In the genomic region with DNA sequence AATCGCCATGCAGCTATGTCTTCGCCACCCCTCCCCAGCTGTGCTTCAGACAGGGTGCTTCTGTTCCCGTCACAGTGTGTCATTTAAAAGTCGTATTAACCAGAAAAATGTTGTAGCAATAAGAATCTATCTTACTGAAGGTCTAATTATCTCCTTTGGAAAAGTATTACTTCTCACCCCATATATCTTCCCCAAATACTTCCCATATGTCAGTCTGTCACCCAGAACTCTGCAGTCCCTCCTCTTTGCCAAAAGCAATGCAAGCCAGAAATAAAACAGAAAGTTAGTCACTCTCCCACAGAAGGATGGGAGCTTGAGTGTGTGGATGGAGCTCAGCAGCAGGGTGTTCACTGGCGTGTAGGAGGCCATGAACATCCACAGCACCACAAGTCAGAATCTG, we compare ENCODE assay signal across 18 mouse cellular contexts. TPM values are rescaled to one million over a fixed set of nuclear protein-coding genes. Genes with fewer than 3 reads are reported as not detected.
DNase-seq lines count a peak whose midpoint lies in the region; ATAC-seq and TF ChIP-seq lines count a peak whose summit lies in the region.
"Had no signal": no experiment of that assay in that cellular context is flagged by ENCODE, and none has a peak within 500 bp of the region (broad histone marks: within the 10 kb centered on the region; RNA-seq: fewer than 3 reads in every experiment).

No protein-coding gene starts in this region.

- peak; percentile 85 for ATAC-seq in forebrain, postnatal 0 days
- ATAC-seq in hindbrain, embryonic 13.5 days (ENCODE audit: low FRiP score): no peak
- ATAC-seq: intestine, postnatal 0 days had no signal

- DNase-seq in left cerebral cortex, adult 11 months (ENCODE audit: low spot score): peak; percentile 61
- no peak for DNase-seq in left cerebral cortex, postnatal 4 days
- peak; percentile 49 for DNase-seq in brain, embryonic 18.5 days (ENCODE audit: low read depth, low spot score)
- peak; percentile 65 for DNase-seq in forebrain, postnatal 0 days
- peak; percentile 80 to 82 for DNase-seq in left cerebral cortex, adult 9 months (ENCODE audit: low spot score in 2 of 2)
- DNase-seq in retina, postnatal 1 day: no peak
- no peak for DNase-seq in cerebellum, adult 9-10 months
- DNase-seq: adrenal gland, postnatal 36 days; cerebellum, postnatal 14 days; heart, postnatal 14 days; kidney, postnatal 10 days; midbrain, embryonic 14.5 days had no signal

- no peaks in the 10 kb centered on the region for H3K36me3 ChIP-seq in forebrain, postnatal 0 days (ENCODE audit: insufficient read depth)
- H3K36me3 ChIP-seq in hindbrain, embryonic 13.5 days: peaks cover 5% of the 10 kb centered on the region; the same call in 1 of the 2 replicates
- H3K36me3 ChIP-seq: hindbrain, embryonic 15.5 days; lung, embryonic 15.5 days had no signal

- H3K9me3 ChIP-seq in forebrain, postnatal 0 days (ENCODE audit: low read length): no peaks in the 10 kb centered on the region
- no peaks in the 10 kb centered on the region for H3K9me3 ChIP-seq in hindbrain, embryonic 13.5 days
- H3K9me3 ChIP-seq: hindbrain, embryonic 15.5 days; lung, embryonic 15.5 days had no signal

- no peak overlapping the region for H3K4me2 ChIP-seq in forebrain, postnatal 0 days (ENCODE audit: low read depth)
- no peak overlapping the region for H3K4me2 ChIP-seq in hindbrain, embryonic 13.5 days
- H3K4me2 ChIP-seq: heart, embryonic 11.5 days; hindbrain, embryonic 15.5 days; liver, embryonic 11.5 days; lung, embryonic 15.5 days had no signal

- H3K9ac ChIP-seq in forebrain, postnatal 0 days: no peak overlapping the region
- H3K9ac ChIP-seq in hindbrain, embryonic 13.5 days: no peak overlapping the region
- H3K9ac ChIP-seq: hindbrain, embryonic 15.5 days; lung, embryonic 15.5 days had no signal

- no peaks in the 10 kb centered on the region for H3K4me1 ChIP-seq in forebrain, postnatal 0 days (ENCODE audit: insufficient read depth)
- H3K4me1 ChIP-seq in hindbrain, embryonic 13.5 days (replicated peaks): no peaks in the 10 kb centered on the region
- H3K4me1 ChIP-seq: hindbrain, embryonic 15.5 days had no signal

- H3K27me3 ChIP-seq in forebrain, postnatal 0 days (ENCODE audit: insufficient read depth, low read length): no peaks in the 10 kb centered on the region
- no peaks in the 10 kb centered on the region for H3K27me3 ChIP-seq in hindbrain, embryonic 13.5 days
- H3K27me3 ChIP-seq: hindbrain, embryonic 15.5 days; lung, embryonic 15.5 days had no signal

- no peak overlapping the region for H3K4me3 ChIP-seq in forebrain, postnatal 0 days (ENCODE audit: low read depth, low read length)
- H3K4me3 ChIP-seq in hindbrain, embryonic 13.5 days: no peak overlapping the region
- H3K4me3 ChIP-seq: hindbrain, embryonic 15.5 days; lung, embryonic 15.5 days had no signal

- intact Hi-C loops in left cerebral cortex, postnatal 4 days (cut with DNase I): no loop called here

- 53% methylated on average over 5 of the region's 5 CpGs for WGBS in forebrain, postnatal 0 days
- WGBS in hindbrain, embryonic 13.5 days: 93% methylated on average over 5 of the region's 5 CpGs

- TF ChIP-seq CTCF in forebrain, postnatal 0 days (IDR thresholded peaks at IDR 0.05; ENCODE audit: low read depth): no peak

- peak overlapping the region; percentile 74; the same call in 1 of the 2 replicates for H3K27ac ChIP-seq in forebrain, postnatal 0 days (ENCODE audit: low read depth, low read length)
- no peak overlapping the region for H3K27ac ChIP-seq in hindbrain, embryonic 13.5 days
- H3K27ac ChIP-seq: hindbrain, embryonic 15.5 days; lung, embryonic 15.5 days had no signal

RNA-seq across cellular contexts. Expression of a gene that starts 38.8 kb away (rescaled TPM):
- total RNA-seq in left cerebral cortex, postnatal 4 days (2021): 10 to 100 TPM; 24.6 to 26.6 TPM
- 45.7 and 46.7 TPM in 2 replicates for total RNA-seq in forebrain, postnatal 0 days (2014; rRNA removed)
- polyA plus RNA-seq in forebrain, postnatal 0 days (2015; fragmentation: Nextera tagmentation; extraction: Ambion mirVana): 28.4 and 37.0 TPM in 2 replicates
- polyA plus RNA-seq in hindbrain, embryonic 13.5 days (2015; fragmentation: Nextera tagmentation; extraction: Ambion mirVana): 48.0 and 48.3 TPM in 2 replicates

RNA-seq across cellular contexts. Expression of a gene that starts 38.9 kb away (rescaled TPM):
- total RNA-seq in left cerebral cortex, postnatal 4 days (2021): 10 to 100 TPM; 42.6 to 44.5 TPM
- 32.8 and 39.3 TPM in 2 replicates for total RNA-seq in forebrain, postnatal 0 days (2014; rRNA removed)
- 12.8 and 15.8 TPM in 2 replicates for polyA plus RNA-seq in forebrain, postnatal 0 days (2015; fragmentation: Nextera tagmentation; extraction: Ambion mirVana)
- 16.0 and 16.4 TPM in 2 replicates for polyA plus RNA-seq in hindbrain, embryonic 13.5 days (2015; fragmentation: Nextera tagmentation; extraction: Ambion mirVana)

RNA-seq across cellular contexts. Expression of a gene that starts 59.5 kb away (rescaled TPM):
- total RNA-seq in left cerebral cortex, postnatal 4 days (2021): 10 to 100 TPM; 25.2 to 26.7 TPM
- 32.1 and 33.1 TPM in 2 replicates for total RNA-seq in forebrain, postnatal 0 days (2014; rRNA removed)
- 23.1 and 27.8 TPM in 2 replicates for polyA plus RNA-seq in forebrain, postnatal 0 days (2015; fragmentation: Nextera tagmentation; extraction: Ambion mirVana)
- polyA plus RNA-seq in hindbrain, embryonic 13.5 days (2015; fragmentation: Nextera tagmentation; extraction: Ambion mirVana): 19.8 and 21.2 TPM in 2 replicates

Comparison
In these comparisons a context has a peak if more than half of its experiments do, and no peak if none do; other contexts are left out.
1. DNase-seq: peak in left cerebral cortex, adult 11 months (single experiment), brain, embryonic 18.5 days (single experiment), forebrain, postnatal 0 days (single experiment) and left cerebral cortex, adult 9 months (2 of 2); none in left cerebral cortex, postnatal 4 days (single experiment), retina, postnatal 1 day (single experiment) and cerebellum, adult 9-10 months (single experiment).